Mouse (Mus musculus): Measurements from ENCODE around the gene Cyp3a13. TPM values are rescaled to one million over a fixed set of nuclear protein-coding genes. Genes with fewer than 3 reads are reported as not detected.
"Not testable (repeated sequence)": the region's sequence is repeated elsewhere in the genome, so short reads cannot be mapped to it uniquely, and the experiment has no call there.

The Cyp3a13 gene
- total and polyA plus RNA-seq, 3 experiments = 0.06 to 0.18 (median 0.13) TPM

DNA sequence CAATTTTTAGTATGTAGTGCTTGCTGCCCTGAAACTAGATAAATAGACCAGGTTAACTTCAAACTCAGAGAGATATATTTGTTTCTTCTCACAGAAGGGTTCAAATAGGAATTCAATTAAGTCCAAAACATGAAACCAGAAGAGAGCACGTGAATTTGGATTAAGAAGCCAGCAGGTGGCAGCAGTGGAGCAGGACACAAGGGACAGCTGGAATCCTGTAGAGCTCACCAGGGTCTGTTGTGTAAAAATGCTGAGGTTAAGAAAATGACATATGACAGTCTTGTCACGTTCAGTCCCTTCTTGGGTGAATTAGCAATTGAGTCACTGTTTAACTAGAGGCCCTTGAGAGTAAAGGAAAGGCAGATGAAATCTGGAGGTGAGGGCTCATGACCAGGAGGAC, 35.5 kb downstream of the Cyp3a13 start:
- intact Hi-C loops (cut with DNase I) = loop anchor here (2.0 kb wide), 1 partner anchor 251 kb away; no protein-coding TSS in a partner anchor
- Histone ChIP-seq H3K4me1 (ENCODE audit: control insufficient read depth, insufficient read depth, low read length) (peaks cover 2% of the 10 kb centered on the region; the same call in 1 of the 2 replicates), H3K79me2 (replicated peaks; ENCODE audit: control insufficient read depth, insufficient read depth, low read length) (no peaks in the 10 kb centered on the region), H3K4me3 (no peak overlapping the region), H3K9ac (ENCODE audit: low read depth, low read length) (no peak overlapping the region), H3K27ac (no peak overlapping the region), H3K27me3 (ENCODE audit: control insufficient read depth, insufficient read depth, low read length) (no peaks in the 10 kb centered on the region), H3K36me3 (ENCODE audit: control insufficient read depth, insufficient read depth, low read length) (peaks cover 3% of the 10 kb centered on the region; the same call in 1 of the 2 replicates)
- peak; percentile 23 to 25 for DNase-seq
- TF ChIP-seq POLR2A (IDR thresholded peaks at IDR 0.05; ENCODE audit: insufficient read depth, low read depth, low read length) (no peak), CTCF (IDR thresholded peaks at IDR 0.05) (peak; percentile 72)
- 5% methylated on average over 2 of the region's 2 CpGs for WGBS

DNA sequence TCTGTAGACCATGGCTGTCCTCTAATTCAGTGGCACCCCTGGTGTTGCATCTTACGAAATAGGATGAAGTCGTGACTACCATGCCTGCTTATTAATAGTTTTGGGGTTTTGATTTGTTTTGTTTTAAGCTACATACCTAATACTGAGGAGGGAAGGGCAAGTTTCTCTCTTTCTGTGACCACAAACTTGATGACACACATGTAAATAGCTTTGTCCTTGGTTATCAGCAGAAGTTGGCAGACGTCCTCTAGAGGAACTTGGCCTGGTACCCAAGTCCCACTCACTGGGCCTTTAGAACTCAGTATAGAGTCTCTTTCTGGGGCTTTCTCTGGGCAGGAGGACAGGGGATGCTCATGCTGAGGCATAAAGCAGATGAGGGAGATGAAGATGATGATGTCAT, 38.1 kb downstream of the Cyp3a13 start:
- Histone ChIP-seq H3K27ac (no peak overlapping the region; the same call in 1 of the 2 replicates), H3K4me1 (ENCODE audit: control insufficient read depth, insufficient read depth, low read length) (peaks cover 2% of the 10 kb centered on the region; the same call in 1 of the 2 replicates), H3K36me3 (ENCODE audit: control insufficient read depth, insufficient read depth, low read length) (peaks cover 3% of the 10 kb centered on the region; the same call in 1 of the 2 replicates), H3K9ac (ENCODE audit: low read depth, low read length) (no peak overlapping the region), H3K27me3 (ENCODE audit: control insufficient read depth, insufficient read depth, low read length) (no peaks in the 10 kb centered on the region), H3K4me3 (no peak overlapping the region), H3K79me2 (replicated peaks; ENCODE audit: control insufficient read depth, insufficient read depth, low read length) (no peaks in the 10 kb centered on the region)
- TF ChIP-seq EP300 (IDR thresholded peaks at IDR 0.05; ENCODE audit: insufficient read depth, low read depth, low read length) (no peak), POLR2A (IDR thresholded peaks at IDR 0.05; ENCODE audit: insufficient read depth, low read depth, low read length) (no peak), CTCF (IDR thresholded peaks at IDR 0.05) (no peak)
- WGBS = 47% methylated on average over 3 of the region's 3 CpGs
- intact Hi-C loops (cut with DNase I) = no loop called here
- no peak for DNase-seq

DNA sequence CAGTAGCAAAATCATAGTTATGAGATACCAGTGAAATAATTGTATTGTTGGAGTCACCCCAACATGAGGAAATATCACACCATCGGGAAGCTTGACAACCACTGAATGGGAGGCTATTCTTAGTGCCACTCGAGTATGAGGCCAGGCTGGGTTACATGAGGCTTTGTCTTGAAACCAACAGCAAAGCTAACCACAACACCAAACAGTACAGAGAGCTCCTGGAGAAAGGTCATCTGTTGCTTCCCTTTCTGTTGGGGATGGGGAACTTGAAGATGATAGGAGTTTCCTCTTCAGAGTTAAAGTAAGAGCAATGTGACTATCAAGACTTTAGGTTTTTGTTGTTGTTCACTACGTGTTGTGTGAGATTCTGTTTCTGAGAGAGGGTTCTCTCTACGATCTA, 38.5 kb downstream of the Cyp3a13 start:
- Histone ChIP-seq H3K27me3 (ENCODE audit: control insufficient read depth, insufficient read depth, low read length) (no peaks in the 10 kb centered on the region), H3K4me1 (ENCODE audit: control insufficient read depth, insufficient read depth, low read length) (peaks cover 2% of the 10 kb centered on the region; the same call in 1 of the 2 replicates), H3K9ac (ENCODE audit: low read depth, low read length) (no peak overlapping the region), H3K27ac (no peak overlapping the region; the same call in 1 of the 2 replicates), H3K36me3 (ENCODE audit: control insufficient read depth, insufficient read depth, low read length) (peaks cover 3% of the 10 kb centered on the region; the same call in 1 of the 2 replicates), H3K4me3 (no peak overlapping the region), H3K79me2 (replicated peaks; ENCODE audit: control insufficient read depth, insufficient read depth, low read length) (no peaks in the 10 kb centered on the region)
- WGBS = 44% methylated on average over 4 of the region's 4 CpGs
- no peak for DNase-seq
- intact Hi-C loops (cut with DNase I) = no loop called here
- TF ChIP-seq POLR2A (IDR thresholded peaks at IDR 0.05; ENCODE audit: insufficient read depth, low read depth, low read length) (no peak), CTCF (IDR thresholded peaks at IDR 0.05) (no peak), EP300 (IDR thresholded peaks at IDR 0.05; ENCODE audit: insufficient read depth, low read depth, low read length) (no peak)

DNA sequence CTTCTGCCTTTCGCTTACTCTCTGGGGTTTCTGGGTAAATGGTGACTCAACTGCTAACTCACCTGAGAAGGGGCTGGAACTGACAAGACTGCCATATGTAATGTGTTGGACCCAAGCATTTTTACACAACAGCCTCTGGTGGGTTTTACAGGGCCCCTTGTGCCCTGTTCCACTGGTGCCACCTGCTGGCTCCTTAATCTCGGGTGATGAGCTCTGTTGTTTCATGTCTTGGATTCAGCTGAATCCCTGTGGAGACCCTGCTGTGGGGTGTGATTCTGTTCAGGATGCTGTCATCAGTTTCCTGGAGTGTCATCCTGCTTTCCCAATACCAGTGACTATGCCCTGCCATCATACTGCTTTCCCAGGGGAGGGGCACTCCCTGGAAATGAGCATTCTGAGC, 43.6 kb downstream of the Cyp3a13 start:
- Histone ChIP-seq H3K79me2 (replicated peaks; ENCODE audit: control insufficient read depth, insufficient read depth, low read length) (no peaks in the 10 kb centered on the region), H3K4me1 (ENCODE audit: control insufficient read depth, insufficient read depth, low read length) (no peaks in the 10 kb centered on the region), H3K27me3 (ENCODE audit: control insufficient read depth, insufficient read depth, low read length) (no peaks in the 10 kb centered on the region), H3K27ac (no peak overlapping the region), H3K9ac (ENCODE audit: low read depth, low read length) (no peak overlapping the region), H3K4me3 (no peak overlapping the region), H3K36me3 (ENCODE audit: control insufficient read depth, insufficient read depth, low read length) (peaks cover 3% of the 10 kb centered on the region; the same call in 1 of the 2 replicates)
- intact Hi-C loops (cut with DNase I) = loop anchor here (2.0 kb wide), 1 partner anchor 87 kb away; no protein-coding TSS in a partner anchor
- WGBS = 46% methylated on average over 2 of the region's 2 CpGs
- TF ChIP-seq POLR2A (IDR thresholded peaks at IDR 0.05; ENCODE audit: insufficient read depth, low read depth, low read length) = no peak
- TF ChIP-seq EP300 (IDR thresholded peaks at IDR 0.05; ENCODE audit: insufficient read depth, low read depth, low read length) = no peak
- TF ChIP-seq CTCF (IDR thresholded peaks at IDR 0.05) = peak; percentile 65
- peak in 1 of 2 experiments; percentile 16 for DNase-seq

DNA sequence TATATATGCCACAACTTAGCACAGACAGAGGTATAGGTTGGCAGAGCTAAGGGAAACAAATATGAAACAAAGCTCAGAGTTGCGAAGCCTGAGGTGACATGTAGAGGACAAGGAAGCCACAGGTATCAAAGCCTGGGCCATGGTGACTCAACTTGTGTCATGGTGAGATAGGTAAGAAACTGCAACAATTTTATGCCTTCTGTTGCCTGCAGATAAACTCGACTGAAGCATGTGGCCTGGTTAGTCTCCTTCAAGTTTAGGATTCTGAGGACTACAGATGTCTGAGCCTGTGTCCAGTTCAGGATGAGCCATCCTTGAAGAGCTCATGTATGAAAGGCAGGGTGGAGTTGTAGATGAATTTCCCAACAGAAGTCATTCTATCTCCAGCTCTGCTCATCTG, 46.4 kb downstream of the Cyp3a13 start:
- no peaks in the 10 kb centered on the region for H3K36me3 ChIP-seq (ENCODE audit: control insufficient read depth, insufficient read depth, low read length)
- no peak overlapping the region for H3K4me3 ChIP-seq
- no peak overlapping the region for H3K27ac ChIP-seq
- no peaks in the 10 kb centered on the region for H3K4me1 ChIP-seq (ENCODE audit: control insufficient read depth, insufficient read depth, low read length)
- no peaks in the 10 kb centered on the region for H3K27me3 ChIP-seq (ENCODE audit: control insufficient read depth, insufficient read depth, low read length)
- WGBS = 68% methylated on average over 2 of the region's 2 CpGs
- no peak overlapping the region for H3K9ac ChIP-seq (ENCODE audit: low read depth, low read length)
- intact Hi-C loops (cut with DNase I) = loop anchor here (2.0 kb wide), 1 partner anchor 16 kb away; the partner anchor contains the start of gene Pilrb1
- no peak for DNase-seq
- no peak for TF ChIP-seq CTCF (IDR thresholded peaks at IDR 0.05)
- no peaks in the 10 kb centered on the region for H3K79me2 ChIP-seq (replicated peaks; ENCODE audit: control insufficient read depth, insufficient read depth, low read length)

DNA sequence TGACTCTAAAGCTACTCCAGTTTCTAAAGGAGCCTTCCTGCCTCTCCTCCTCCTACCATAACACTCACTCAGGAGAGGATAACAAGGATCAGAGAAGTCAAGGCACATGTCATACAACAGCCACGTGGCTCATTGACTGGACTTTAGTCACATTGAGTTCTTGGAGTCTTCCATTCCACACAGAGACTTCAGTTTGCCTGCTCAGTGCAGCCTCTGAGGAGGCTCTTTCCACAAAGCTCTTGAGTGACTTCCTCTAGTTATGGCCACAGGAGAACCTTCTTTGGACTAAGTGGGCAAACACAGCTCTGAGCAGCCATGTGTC, 49.1 kb downstream of the Cyp3a13 start:
- H3K27ac ChIP-seq; H3K79me2 ChIP-seq (replicated peaks; ENCODE audit: control insufficient read depth, insufficient read depth, low read length); H3K27me3 ChIP-seq (ENCODE audit: control insufficient read depth, insufficient read depth, low read length); intact Hi-C loops (cut with DNase I); H3K9ac ChIP-seq (ENCODE audit: low read depth, low read length); H3K36me3 ChIP-seq (ENCODE audit: control insufficient read depth, insufficient read depth, low read length); DNase-seq; H3K4me3 ChIP-seq; H3K4me1 ChIP-seq (ENCODE audit: control insufficient read depth, insufficient read depth, low read length): not testable (repeated sequence)
- WGBS = 45% methylated on average over 1 of the region's 1 CpGs

DNA sequence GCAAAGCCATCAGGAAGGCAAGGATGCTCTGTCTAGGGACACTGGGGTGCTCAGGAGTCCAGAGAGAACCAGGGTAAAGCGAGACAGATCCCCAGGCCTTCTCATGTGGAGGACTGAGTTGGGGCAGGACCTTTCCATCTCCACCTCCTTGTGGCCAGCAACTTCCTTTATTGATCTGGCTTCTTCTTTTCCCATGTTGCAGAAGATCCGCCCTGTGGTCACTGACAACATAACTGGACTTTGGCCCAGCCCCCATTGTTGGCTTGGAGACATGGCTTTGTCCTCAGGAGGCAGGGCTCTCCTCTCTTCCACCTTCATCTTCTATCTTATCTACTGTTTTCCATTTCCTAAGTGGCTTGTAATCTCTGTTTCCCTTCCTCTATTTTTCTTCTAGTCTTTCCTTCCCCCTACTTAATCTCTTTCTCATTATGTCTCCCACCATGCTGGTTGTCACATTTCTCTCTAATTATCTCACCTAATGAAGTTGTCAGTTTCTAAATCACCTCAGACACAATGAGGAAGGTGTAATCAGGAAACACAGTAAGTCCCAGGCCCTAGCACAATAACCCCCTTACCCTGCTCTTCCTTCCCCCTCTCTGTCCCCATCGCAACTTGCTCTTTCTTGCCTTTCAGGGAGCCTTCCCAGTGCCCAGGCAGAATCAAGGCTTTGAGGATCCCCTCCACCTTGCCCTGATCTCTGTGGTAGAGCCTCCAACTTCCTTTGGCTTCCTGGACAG, 49.6 kb downstream of the Cyp3a13 start, which contains the start of gene Pilrb2:
TSS of gene Pilrb2 (minus strand) at position 172 of the 737 bp plus-strand sequence.
- H3K79me2 ChIP-seq (replicated peaks; ENCODE audit: control insufficient read depth, insufficient read depth, low read length); H3K36me3 ChIP-seq (ENCODE audit: control insufficient read depth, insufficient read depth, low read length); H3K9ac ChIP-seq (ENCODE audit: low read depth, low read length); H3K27ac ChIP-seq; H3K4me3 ChIP-seq; DNase-seq; H3K4me1 ChIP-seq (ENCODE audit: control insufficient read depth, insufficient read depth, low read length); intact Hi-C loops (cut with DNase I); H3K27me3 ChIP-seq (ENCODE audit: control insufficient read depth, insufficient read depth, low read length): not testable (repeated sequence)
- 56% methylated on average over 3 of the region's 3 CpGs for WGBS

DNA sequence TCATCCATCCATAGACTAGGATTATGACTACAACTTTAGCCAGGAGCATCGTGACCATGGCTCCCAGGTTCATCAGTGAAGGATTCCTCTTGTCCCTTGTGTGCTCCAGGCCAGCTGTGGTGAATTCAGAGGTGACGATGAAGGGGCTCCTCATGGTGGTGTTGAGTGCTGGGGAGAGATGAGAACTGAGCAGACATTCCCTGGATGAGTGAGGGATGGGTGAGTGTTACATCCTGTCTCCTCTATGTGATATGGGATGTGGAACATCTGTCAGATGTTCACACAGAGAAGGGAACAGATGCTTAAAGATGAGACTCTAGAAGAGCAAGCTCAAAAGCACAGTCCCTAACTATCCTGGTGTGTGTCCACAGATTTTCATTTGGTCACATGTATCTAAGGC, 52.8 kb downstream of the Cyp3a13 start:
- H3K4me1 ChIP-seq (ENCODE audit: control insufficient read depth, insufficient read depth, low read length); H3K79me2 ChIP-seq (replicated peaks; ENCODE audit: control insufficient read depth, insufficient read depth, low read length); H3K27ac ChIP-seq; H3K27me3 ChIP-seq (ENCODE audit: control insufficient read depth, insufficient read depth, low read length); H3K9ac ChIP-seq (ENCODE audit: low read depth, low read length); H3K4me3 ChIP-seq; intact Hi-C loops (cut with DNase I); DNase-seq; H3K36me3 ChIP-seq (ENCODE audit: control insufficient read depth, insufficient read depth, low read length): not testable (repeated sequence)
- WGBS = 62% methylated on average over 2 of the region's 2 CpGs

DNA sequence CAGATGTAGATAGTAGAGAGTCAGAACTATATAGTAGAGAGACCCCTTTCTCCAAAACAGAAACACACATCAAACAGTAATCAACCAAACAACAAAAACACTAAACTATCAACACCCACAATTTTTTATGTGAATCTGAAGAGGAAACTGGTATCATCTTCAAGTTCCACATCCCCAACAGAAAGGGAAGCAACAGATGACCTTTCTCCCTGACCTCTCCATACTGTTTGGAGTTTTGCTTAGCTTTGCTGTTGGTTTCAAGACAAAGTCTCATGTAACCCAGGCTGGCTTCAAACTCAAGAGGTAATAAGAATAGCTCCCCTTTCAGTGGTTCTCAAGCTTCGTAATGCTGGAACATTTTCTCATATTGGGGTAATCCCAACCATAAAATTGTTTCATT, 57.4 kb downstream of the Cyp3a13 start:
- H3K36me3 ChIP-seq (ENCODE audit: control insufficient read depth, insufficient read depth, low read length); H3K4me3 ChIP-seq; DNase-seq; H3K27ac ChIP-seq; H3K4me1 ChIP-seq (ENCODE audit: control insufficient read depth, insufficient read depth, low read length); intact Hi-C loops (cut with DNase I); H3K27me3 ChIP-seq (ENCODE audit: control insufficient read depth, insufficient read depth, low read length); H3K9ac ChIP-seq (ENCODE audit: low read depth, low read length); H3K79me2 ChIP-seq (replicated peaks; ENCODE audit: control insufficient read depth, insufficient read depth, low read length): not testable (repeated sequence)
- 84% methylated on average over 1 of the region's 1 CpGs for WGBS
